Mouse (Mus musculus) left cerebral cortex, adult 2 months (tissue): ENCODE results near the gene Spire2. TPM values are rescaled to one million over a fixed set of nuclear protein-coding genes. Genes with fewer than 3 reads are reported as not detected.

Experiments
- DNase-seq, 2 experiments: peaks; one replicate each; pipeline ENCODE4 v3.0.0; 2021 to 2022; ENCODE audit warnings: low spot score in 2 of 2, mixed read lengths in 1 of 2; ENCODE audit errors: extremely low spot score in 1 of 2
- H3K27ac ChIP-seq: fragments of 200-600 bp; 2 replicates; pipeline ENCODE4 v1.8.1; 2022
- H3K4me3 ChIP-seq: fragments of 200-600 bp; 2 replicates; pipeline ENCODE4 v1.8.1; 2022
- CTCF ChIP-seq: fragments of 200-600 bp; IDR thresholded peaks from 2 replicates; pipeline ENCODE4 v1.8.1; 2022; ENCODE audit warnings: antibody characterized with exemption, mild to moderate bottlenecking, moderate library complexity
- intact Hi-C: fragments of 180-260 bp; cut with DNase I; formaldehyde crosslinking; loops from one replicate; pipeline ENCODE4 v1.15.1; 2025
- total RNA-seq, 2 experiments: library from RNA; stranded (reverse); gene quantifications; 2 replicates each; pipeline ENCODE4 v1.2.3; 2021

Gene Spire2
- total RNA-seq, 2 experiments from 2014 or later = 14.1 to 19.5 TPM

DNA sequence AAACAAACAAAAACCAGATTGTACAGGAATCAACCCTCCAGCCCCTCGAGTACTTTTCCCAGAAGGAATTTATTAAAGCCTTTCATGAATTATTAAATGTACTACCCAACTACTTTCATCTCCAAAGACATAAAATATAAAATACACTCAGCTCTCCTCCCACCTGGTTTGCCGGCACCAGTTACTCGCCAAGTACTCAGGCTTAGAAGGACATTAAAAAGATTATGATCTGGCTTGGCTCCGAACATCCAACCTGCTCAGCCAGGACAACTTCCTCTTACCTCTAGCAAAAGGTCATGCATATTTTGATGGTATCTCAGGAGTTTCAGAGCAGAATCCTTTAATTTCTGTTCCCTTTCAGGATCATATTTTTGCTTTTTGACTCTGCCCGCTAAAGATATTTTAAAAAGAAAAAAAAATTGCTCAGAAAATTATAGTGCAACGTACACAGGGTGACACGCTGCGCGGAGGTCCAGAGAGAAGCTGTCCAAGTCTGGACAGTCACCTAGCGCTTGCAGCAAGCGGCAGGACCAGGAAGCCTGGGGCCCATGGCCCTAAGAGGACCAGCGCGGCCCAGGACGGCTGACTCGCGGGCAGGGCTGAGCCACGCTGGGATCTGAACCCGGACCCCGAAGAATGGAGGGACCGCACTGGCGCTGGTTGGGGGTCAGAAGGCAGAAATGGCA lies 14.6 kb upstream of the Spire2 start:
- Histone ChIP-seq H3K4me3 (peak overlapping the region; percentile 45), H3K27ac (no peak overlapping the region)
- no peak for TF ChIP-seq CTCF
- intact Hi-C loops = loop anchor here (2.0 kb wide), 1 partner anchor 35 kb away; no protein-coding TSS in a partner anchor
- no peak for DNase-seq

DNA sequence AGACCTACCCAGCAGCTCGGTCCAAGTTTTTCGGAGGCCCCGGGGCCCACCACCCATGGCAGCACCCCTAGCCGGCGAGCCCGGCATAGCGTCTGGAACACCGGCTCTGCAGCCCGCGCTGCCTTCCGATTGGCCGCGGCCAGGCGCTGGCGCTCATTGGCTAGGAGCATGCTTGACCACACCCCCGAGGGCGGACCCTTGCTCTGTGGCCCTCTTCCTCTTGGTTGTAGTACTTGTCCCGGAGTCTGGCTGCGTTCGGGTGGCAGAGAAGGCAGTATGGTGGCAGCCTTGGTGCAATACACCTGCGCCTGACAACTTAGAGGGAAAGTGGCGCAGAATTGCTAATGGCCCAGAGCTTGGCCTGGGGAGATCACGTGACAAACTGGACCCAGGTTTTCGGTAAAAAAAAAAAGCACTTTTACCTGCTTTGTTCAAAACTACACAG lies 14.0 kb upstream of the Spire2 start, which contains the start of gene Fanca:
Fanca (minus strand) TSS at position 110 of the 445 bp plus-strand sequence.
- H3K27ac ChIP-seq = no peak within 1 kb of the TSS
- peak; percentile 88 to 90 for DNase-seq
- TF ChIP-seq CTCF = peak; percentile 36
- H3K4me3 ChIP-seq = peak within 1 kb of the TSS; percentile 45
- intact Hi-C loops = loop anchor here (2.0 kb wide), 1 partner anchor 34 kb away; no protein-coding TSS in a partner anchor

DNA sequence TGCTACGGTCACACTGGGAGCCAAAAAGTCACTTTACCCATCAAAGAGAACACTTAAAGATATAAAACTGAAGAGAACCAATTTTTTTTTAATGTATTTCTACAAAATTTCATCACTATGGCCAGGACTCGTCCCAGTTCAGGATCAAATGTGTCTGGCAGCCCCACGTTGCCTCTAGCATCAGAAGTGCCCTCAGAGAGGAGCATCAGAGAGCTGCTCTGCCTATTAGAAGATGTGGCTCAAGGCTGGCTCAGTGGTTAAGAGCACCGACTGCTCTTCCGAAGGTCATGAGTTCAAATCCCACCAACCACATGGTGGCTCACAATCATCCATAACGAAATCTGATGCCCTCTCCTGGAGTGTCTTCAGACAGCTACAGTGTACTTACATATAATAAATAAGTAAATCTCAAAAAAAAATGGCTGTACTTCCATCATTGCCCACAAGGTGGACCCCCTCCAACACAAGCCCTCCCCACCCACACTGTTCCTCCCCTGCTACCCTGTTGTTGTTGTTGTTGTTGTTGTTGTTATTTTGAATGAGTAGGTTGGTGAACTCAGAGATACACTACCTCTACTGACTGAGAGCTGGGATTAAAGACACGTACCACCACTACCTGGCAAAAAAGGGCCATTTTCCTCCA lies 12.9 kb upstream of the Spire2 start:
- no peak overlapping the region for H3K27ac ChIP-seq
- no peak for DNase-seq
- TF ChIP-seq CTCF = peak; percentile 64
- no peak overlapping the region for H3K4me3 ChIP-seq
- intact Hi-C loops = loop anchor here (1.0 to 2.0 kb wide), 2 partner anchors 33 to 42 kb away; no protein-coding TSS in a partner anchor

DNA sequence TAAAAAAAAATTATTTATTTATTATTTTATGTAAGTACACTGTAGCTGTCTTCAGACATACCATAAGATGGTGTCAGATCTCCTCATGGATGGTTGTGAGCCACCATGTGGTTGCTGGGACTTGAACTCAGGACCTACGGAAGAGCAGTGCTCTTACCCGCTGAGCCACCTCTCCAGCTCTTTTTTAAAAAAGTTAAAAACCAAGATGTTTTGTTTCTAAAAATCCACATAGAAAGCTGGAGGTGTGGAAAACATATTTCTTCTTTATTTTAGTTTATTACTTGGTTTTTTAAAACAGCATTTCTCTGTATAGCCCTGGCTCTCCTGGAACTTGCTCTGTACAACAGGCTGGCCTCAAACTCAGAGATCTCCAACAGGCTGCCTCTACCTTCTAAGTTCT lies 4.0 kb upstream of the Spire2 start:
- DNase-seq = no peak
- no peak for TF ChIP-seq CTCF
- Histone ChIP-seq H3K4me3 (no peak overlapping the region), H3K27ac (no peak overlapping the region)
- intact Hi-C loops = no loop called here

DNA sequence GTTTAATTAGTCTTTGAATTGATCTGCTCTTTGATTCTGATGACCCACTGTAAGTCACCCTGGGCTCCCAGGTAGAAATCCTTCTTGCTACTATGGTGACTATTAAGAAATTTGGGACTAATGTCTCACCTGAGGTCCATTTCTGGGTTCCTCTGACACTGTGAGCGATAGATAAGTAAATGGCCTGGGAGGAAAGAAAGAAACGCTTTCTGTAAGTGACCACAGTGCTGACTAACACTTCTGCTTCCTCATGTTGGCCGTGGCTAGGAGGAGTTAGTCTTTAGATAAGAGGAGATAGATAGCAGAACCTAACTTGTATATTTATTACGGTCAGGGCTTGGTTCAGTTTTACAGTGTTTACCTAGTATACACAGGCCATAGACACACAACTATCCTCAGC lies 3.2 kb upstream of the Spire2 start:
- no peak for TF ChIP-seq CTCF
- H3K27ac ChIP-seq = no peak overlapping the region
- no peak overlapping the region for H3K4me3 ChIP-seq
- no peak for DNase-seq
- intact Hi-C loops = no loop called here

DNA sequence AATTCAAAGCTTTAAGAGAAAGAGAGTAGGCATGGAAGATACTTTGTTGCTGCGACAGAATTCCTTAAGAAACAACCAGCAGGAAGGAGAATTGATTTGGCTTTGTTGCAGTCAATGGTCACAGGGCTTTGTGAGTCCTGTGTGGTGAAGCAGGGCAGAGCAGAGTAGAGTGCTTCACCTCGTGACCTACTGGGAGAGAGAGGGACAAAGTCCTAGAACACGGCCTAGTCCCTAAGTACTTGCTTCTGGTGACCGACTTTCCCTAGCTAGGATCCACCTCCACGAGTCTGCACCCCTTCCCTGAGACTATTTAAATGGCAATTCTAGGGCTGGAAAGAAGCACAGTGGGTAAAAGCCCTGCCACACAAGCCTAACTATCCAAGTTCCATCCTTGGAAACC lies 2.6 kb upstream of the Spire2 start:
- H3K27ac ChIP-seq = no peak overlapping the region
- no peak for TF ChIP-seq CTCF
- intact Hi-C loops = no loop called here
- H3K4me3 ChIP-seq = no peak overlapping the region
- no peak for DNase-seq

DNA sequence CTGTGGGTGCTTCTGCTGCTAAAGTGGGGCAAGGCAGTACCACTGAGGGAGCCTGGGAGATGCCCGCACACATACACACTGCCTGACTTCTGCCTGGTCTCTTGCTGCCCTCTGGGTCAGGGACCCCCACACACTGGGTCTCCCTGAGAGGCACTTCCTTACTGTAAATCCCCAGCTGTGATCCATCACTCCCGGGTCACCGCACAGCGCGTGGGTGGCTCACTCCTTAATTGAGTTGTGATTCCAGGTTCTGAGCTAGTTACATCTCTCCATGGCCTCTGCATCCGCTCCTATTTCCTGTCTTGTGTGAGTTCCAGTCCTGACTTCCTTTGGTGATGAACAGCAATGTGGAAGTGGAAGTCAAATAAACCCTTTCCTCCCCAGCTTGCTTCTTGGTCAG lies 1.8 kb upstream of the Spire2 start:
- H3K4me3 ChIP-seq = no peak overlapping the region
- no peak for DNase-seq
- no peak overlapping the region for H3K27ac ChIP-seq
- intact Hi-C loops = no loop called here
- TF ChIP-seq CTCF = no peak

DNA sequence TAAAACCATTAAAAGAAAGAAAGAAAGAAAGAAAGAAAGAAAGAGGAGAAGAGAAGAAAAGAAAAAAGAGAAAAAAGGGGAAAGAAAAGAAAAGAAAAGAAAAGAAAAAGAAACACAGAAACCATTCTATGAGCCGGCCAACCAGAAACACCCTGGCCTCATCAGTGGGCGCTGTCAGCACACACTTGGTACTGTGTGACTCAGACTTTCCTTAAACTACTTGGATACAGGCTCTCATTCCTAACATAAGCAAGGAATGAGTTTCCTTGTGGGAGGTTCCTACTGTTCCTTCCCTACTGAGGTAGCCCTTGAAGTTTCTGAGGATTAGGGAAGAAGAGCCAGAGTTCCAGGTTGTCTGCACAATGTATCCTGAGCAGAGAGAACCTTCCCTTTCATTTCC lies 1.2 kb upstream of the Spire2 start:
- Histone ChIP-seq H3K27ac (no peak overlapping the region; the same call in 1 of the 2 replicates), H3K4me3 (no peak overlapping the region)
- intact Hi-C loops = no loop called here
- DNase-seq = no peak
- no peak for TF ChIP-seq CTCF

DNA sequence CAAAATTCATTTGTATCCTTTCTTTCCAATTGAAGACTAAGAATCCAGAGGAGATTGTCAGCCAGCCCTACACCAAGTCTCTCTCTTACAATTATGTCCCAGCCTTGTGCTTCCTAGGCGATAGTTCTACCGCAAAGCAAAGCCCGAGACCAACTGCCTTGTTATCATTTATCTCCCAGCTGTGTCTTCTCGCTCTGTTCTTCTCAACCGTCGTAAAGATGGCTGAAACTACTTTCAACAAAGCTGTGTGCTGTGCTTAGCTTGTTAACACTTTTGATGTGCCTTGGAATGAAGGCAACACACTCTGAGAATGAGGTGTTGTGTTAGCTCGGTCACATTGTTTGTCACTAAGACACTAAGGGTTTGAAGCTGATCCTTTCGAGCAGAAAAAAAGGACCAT lies 703 bp upstream of the Spire2 start:
- TF ChIP-seq CTCF = no peak
- intact Hi-C loops = loop anchor here (1.0 kb wide), 1 partner anchor 42 kb away; no protein-coding TSS in a partner anchor
- peak overlapping the region; percentile 58 for H3K27ac ChIP-seq
- peak overlapping the region; percentile 61 for H3K4me3 ChIP-seq
- no peak for DNase-seq

DNA sequence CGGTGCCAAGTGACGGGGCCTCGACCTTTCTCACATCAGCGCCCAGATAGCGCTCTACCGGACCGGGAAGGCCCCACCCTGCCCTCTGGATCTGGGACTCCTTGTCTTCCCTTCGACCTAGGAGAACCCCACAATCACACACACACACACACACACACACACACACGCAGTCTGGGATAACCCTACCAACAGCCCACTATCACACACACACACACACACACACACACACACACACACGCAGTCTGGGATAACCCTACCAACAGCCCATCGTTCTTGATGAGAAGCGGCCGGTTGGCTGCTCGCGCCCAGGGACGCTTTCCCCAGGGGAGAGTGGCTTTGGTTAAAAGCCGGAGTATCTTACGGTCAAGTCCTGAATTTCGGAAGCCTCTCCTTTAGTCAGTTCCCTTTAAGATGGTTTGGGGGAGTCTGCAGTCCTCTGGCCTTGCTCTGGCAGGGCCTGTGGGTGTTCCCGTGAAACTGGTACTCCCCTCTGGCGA lies 626 bp downstream of the Spire2 start:
- no peak for DNase-seq
- Histone ChIP-seq H3K27ac (peak overlapping the region; percentile 89), H3K4me3 (peak overlapping the region; percentile 61)
- TF ChIP-seq CTCF = no peak
- intact Hi-C loops = no loop called here

DNA sequence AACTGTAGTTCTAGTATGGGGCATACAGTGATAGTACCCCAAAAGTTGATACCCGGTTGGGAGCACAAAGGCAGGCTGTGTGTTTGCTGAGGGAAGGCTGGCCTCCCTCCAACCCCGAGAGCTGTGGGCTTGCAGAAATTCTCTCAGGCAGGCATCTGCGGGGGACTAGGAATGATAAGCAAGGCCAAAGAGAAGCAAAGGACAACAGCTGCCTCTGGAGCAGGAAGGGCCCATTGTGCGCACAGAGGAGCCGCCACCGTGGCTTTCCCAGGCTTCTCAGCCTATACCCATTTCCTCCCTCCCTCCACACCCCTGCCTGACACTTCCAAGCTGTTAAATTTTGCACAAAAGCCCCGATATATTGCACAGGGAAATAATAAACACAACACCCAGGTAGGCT lies 1.4 kb downstream of the Spire2 start:
- peak in 1 of 2 experiments; percentile 36 for DNase-seq
- intact Hi-C loops = no loop called here
- Histone ChIP-seq H3K27ac (peak overlapping the region; percentile 36), H3K4me3 (peak overlapping the region; percentile 61)
- no peak for TF ChIP-seq CTCF

DNA sequence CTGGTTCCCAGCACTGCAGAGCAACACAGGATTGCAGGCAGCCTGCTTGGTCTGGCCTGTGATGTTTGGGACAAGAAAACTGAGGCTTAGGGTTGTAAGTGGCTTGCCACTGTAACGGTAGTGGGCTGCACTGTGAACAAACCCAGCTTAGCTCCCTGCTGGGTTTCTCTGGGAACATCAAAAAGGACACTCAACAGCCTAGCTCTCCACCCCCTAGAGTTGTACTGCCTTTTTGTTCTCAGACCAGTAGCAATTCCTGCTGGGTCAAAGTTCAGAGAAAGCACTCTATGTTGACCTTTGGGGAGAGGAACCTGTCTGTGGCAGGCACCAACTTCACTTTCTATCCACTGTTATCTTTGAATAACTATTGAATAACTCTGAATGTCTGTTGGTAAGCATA lies 2.0 kb downstream of the Spire2 start:
- Histone ChIP-seq H3K4me3 (peak overlapping the region; percentile 61; the same call in 1 of the 2 replicates), H3K27ac (no peak overlapping the region; the same call in 1 of the 2 replicates)
- no peak for TF ChIP-seq CTCF
- intact Hi-C loops = no loop called here
- no peak for DNase-seq
